Mouse (Mus musculus): ENCODE measurements at regions not wholly inside any gene's neighbourhood (a gene's known extent, or its start where the extent isn't known, plus 50 kb on each side); places are given as distances from the start of the nearest gene placed in this dataset.
"Not testable (repeated sequence)": the region's sequence is repeated elsewhere in the genome, so short reads cannot be mapped to it uniquely, and the experiment has no call there.

GRCm38 (mm10) chr14:53075937-53076336 lies 580.4 kb upstream of the Olfr1507 start:
- not testable (repeated sequence) for DNase-seq

GRCm38 (mm10) chr14:53073126-53073525 lies 577.6 kb upstream of the Olfr1507 start:
- not testable (repeated sequence) for DNase-seq

GRCm38 (mm10) chr14:53072502-53072901 lies 577.0 kb upstream of the Olfr1507 start:
- not testable (repeated sequence) for DNase-seq

- DNase-seq = not testable (repeated sequence)
Observed at GRCm38 (mm10) chr14:53054439-53054838, 558.9 kb upstream of the Olfr1507 start.

GRCm38 (mm10) chr14:53053465-53054123 lies 558.0 kb upstream of the Olfr1507 start:
- DNase-seq = not testable (repeated sequence)

- DNase-seq = not testable (repeated sequence)
Observed at GRCm38 (mm10) chr14:53047683-53048082, 552.1 kb upstream of the Olfr1507 start.

GRCm38 (mm10) chr14:53046975-53047374 lies 551.4 kb upstream of the Olfr1507 start:
- not testable (repeated sequence) for DNase-seq

- DNase-seq = peak; percentile 24
Observed at GRCm38 (mm10) chr14:53045331-53045730, 549.8 kb upstream of the Olfr1507 start.

GRCm38 (mm10) chr14:53044101-53044500 lies 548.6 kb upstream of the Olfr1507 start:
- DNase-seq = not testable (repeated sequence)

GRCm38 (mm10) chr14:53042016-53042415 lies 546.5 kb upstream of the Olfr1507 start:
- peak; percentile 15 for DNase-seq

GRCm38 (mm10) chr14:53039475-53039874 lies 543.9 kb upstream of the Olfr1507 start:
- not testable (repeated sequence) for DNase-seq

- DNase-seq = not testable (repeated sequence)
Observed at GRCm38 (mm10) chr14:53034940-53035339, 539.4 kb upstream of the Olfr1507 start.

- DNase-seq = not testable (repeated sequence)
Observed at GRCm38 (mm10) chr14:53033221-53033620, 537.7 kb upstream of the Olfr1507 start.

- DNase-seq = not testable (repeated sequence)
Observed at GRCm38 (mm10) chr14:53032498-53032897, 536.9 kb upstream of the Olfr1507 start.

- not testable (repeated sequence) for DNase-seq
Observed at GRCm38 (mm10) chr14:53030227-53030626, 534.7 kb upstream of the Olfr1507 start.

GRCm38 (mm10) chr14:53026958-53027357 lies 531.4 kb upstream of the Olfr1507 start:
- DNase-seq = not testable (repeated sequence)

- DNase-seq = not testable (repeated sequence)
Observed at GRCm38 (mm10) chr14:53020152-53020551, 524.6 kb upstream of the Olfr1507 start.

GRCm38 (mm10) chr14:53007741-53008140 lies 512.2 kb upstream of the Olfr1507 start:
- DNase-seq = not testable (repeated sequence)

- not testable (repeated sequence) for DNase-seq
Observed at GRCm38 (mm10) chr14:53007323-53007722, 511.8 kb upstream of the Olfr1507 start.

GRCm38 (mm10) chr14:53001289-53001688 lies 505.7 kb upstream of the Olfr1507 start:
- DNase-seq = not testable (repeated sequence)

- DNase-seq = not testable (repeated sequence)
Observed at GRCm38 (mm10) chr14:52992106-52992760, 496.7 kb upstream of the Olfr1507 start.

GRCm38 (mm10) chr14:52991328-52991665 lies 495.7 kb upstream of the Olfr1507 start:
- not testable (repeated sequence) for DNase-seq

- not testable (repeated sequence) for DNase-seq
Observed at GRCm38 (mm10) chr14:52990569-52991327, 495.2 kb upstream of the Olfr1507 start.

All from embryo, embryonic 11 days (tissue).